Mouse (Mus musculus): ENCODE measurements around the gene Mylk4.

Mylk4 gene

GRCm38 (mm10) chr13:32799131-32799530 lies 15.4 kb upstream of the Mylk4 start:
- in situ Hi-C loops (cut with MboI, MseI), result no loop called here

- in situ Hi-C loops (cut with MboI, MseI), result no loop called here
Observed at GRCm38 (mm10) chr13:32797085-32797484, 13.3 kb upstream of the Mylk4 start.

DNA sequence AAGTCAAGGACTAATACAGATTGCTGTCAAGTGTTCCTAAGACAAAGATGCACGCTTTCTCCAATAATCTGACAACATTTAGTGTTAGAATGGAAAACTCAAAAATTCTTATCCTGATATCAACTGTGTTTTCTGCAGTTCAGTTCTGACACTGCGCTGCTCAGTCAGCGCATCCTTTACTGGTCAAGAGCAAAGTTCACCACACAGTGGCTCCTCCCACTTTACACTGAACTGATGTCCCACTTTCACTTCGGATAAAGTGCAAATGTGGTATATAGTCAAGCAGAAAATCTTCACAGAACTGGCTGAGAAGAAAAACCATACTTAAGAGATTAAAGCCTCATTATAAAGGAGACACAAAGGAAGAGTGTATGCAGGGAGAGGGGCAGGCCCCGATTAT lies 11.4 kb upstream of the Mylk4 start:
- in situ Hi-C loops (cut with MboI, MseI), result no loop called here

- in situ Hi-C loops (cut with MboI, MseI), result no loop called here
Observed at GRCm38 (mm10) chr13:32794619-32795018, 10.9 kb upstream of the Mylk4 start.

DNA sequence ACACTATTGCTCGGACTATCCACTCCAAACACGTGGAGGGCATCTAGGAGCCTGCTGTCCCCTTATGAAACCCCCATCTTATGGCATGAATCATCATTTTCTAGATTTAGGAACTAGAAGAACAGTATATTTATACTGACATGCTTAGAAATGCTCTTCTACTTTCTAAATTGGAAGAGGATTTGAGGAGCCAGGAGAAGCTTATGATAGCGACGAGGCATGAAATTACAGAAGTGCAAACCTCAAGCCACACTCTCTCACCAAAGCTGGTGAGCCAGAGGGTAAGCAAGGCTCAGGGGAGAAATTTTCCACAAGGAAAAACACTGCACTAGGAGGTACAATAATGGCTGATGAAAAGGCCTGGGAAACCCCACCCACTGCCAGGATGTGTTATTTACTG lies 6.0 kb upstream of the Mylk4 start:
- in situ Hi-C loops (cut with MboI, MseI), result no loop called here

DNA sequence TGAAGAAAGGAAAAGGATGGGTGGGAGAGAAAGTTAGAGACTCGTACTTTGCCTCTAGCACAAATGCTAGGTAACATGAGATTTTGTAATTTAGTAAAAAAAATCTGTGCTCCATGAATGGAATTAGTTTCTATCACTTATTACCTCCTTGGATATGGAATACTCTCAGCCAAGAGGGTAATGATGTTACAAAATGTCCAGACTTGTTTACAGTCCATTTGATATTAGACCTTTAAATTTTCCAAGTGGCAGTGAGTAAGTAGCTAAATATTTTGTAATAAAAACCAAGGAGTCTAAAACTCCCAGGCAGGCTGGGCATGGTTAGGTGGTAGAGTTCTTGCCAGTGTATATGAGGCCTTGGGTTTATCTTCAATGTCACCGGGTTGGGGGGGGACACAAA lies 3.8 kb upstream of the Mylk4 start:
- in situ Hi-C loops (cut with MboI, MseI), result no loop called here

GRCm38 (mm10) chr13:32783055-32783454 lies 699 bp downstream of the Mylk4 start:
- in situ Hi-C loops (cut with MboI, MseI), result no loop called here

DNA sequence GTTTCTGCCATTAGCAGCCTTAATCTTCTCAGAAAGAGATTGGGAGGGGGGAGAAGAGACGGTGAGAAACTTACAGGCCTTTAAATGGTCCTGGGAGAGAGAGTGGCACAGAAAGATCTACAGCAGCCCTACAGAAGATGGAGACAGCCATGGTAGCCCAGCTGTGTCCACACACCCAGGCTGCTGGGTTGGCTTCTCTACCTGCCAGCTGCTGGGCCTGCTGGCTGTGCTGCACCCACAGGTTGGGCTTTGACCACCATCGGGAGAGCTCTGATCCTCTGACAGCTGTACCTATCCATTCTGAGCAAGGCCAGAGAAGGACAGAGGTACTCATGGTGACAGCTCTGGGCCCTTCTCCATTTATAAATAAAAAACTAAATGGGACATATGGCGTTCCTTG lies 4.9 kb downstream of the Mylk4 start:
- in situ Hi-C loops (cut with MboI, MseI), result no loop called here

DNA sequence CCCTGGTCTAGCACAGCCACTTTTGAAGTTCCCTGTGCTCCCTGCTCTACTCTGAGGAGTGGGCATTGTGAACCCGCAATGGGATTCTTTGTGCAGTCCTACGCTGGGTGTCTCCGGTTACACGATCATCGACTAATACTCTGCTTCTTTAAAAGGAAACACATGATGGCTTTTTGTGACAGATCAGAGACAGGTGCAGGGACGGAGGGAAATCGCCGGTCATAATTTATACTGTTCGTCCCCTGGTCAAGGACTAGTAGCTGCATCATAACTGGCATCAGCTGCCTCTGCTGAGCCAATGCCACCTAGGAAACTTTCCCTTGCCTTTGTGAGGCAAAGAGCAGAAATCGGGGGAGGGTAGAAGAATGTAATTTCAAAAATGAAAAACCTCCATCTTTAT lies 7.4 kb downstream of the Mylk4 start:
- in situ Hi-C loops (cut with MboI, MseI), result no loop called here

DNA sequence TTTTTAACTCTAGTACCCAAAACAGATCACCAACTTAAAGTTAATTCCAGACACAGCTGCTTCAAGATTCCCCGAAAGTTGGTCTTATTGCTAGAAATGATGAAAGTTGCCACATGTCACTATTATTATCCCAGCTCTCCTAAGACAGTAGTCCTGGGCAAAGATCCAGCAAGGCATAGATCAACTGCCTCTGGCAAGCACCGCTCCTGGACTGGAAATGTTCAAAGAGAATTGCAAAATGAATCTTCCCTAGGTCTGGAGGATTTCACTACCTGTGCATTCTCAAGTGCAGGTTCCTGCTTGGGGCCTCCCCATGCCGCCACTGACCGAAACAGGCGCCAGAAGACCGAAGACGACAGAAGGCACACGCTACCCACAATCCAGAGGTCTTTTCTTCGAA lies 7.9 kb downstream of the Mylk4 start:
- in situ Hi-C loops (cut with MboI, MseI), result no loop called here

GRCm38 (mm10) chr13:32769960-32770359 lies 13.8 kb downstream of the Mylk4 start:
- in situ Hi-C loops (cut with MboI, MseI), result loop anchor here (10.0 kb wide), 1 partner anchor 1565 kb away; no protein-coding TSS in a partner anchor

- in situ Hi-C loops (cut with MboI, MseI), result loop anchor here (10.0 kb wide), 1 partner anchor 1567 kb away; no protein-coding TSS in a partner anchor
Observed at GRCm38 (mm10) chr13:32768104-32768503, 15.7 kb downstream of the Mylk4 start.

- in situ Hi-C loops (cut with MboI, MseI), result loop anchor here (10.0 kb wide), 1 partner anchor 1570 kb away; no protein-coding TSS in a partner anchor
Observed at GRCm38 (mm10) chr13:32764448-32764847, 19.3 kb downstream of the Mylk4 start.

DNA sequence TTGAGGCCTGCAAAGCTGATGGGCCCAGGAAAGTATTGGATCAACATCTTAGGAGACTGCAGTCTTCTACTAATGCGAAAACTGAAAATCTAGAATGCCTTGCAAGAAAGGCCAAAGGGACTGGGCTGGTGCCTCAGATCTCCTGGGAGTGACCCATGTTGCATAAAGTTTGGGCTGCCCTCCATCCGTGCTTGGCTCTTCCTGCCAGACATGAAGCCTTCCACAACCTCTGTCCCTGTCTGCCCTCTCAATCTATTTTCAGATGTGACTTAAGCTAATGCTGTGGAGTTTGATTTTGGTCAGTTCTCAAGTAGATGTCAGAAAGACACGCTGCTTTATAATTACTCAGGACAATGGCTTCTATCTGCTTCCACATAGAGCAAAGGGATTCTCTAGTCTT lies 20.6 kb downstream of the Mylk4 start:
- in situ Hi-C loops (cut with MboI, MseI), result loop anchor here (10.0 kb wide), 1 partner anchor 1572 kb away; no protein-coding TSS in a partner anchor

DNA sequence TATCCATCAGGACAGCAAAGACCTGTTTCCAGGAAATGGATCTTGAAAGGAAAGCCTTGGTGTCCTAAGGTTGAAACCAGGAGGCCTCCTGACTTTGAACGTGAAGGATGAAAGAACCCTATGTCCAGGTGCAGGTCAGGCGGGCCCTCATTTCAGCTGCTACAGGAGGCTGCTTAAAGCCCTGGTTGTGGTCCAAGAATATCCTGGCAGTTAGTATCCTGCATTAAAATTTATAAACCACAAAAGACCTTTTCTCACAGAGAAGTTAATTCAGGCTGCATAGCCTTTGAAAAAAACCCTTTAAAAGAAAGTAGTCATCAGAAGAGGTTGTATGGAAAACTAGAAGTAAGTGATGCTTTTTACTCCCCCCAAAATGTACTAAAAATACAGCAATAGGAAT lies 23.0 kb downstream of the Mylk4 start:
- in situ Hi-C loops (cut with MboI, MseI), result loop anchor here (10.0 kb wide), 1 partner anchor 1574 kb away; no protein-coding TSS in a partner anchor

DNA sequence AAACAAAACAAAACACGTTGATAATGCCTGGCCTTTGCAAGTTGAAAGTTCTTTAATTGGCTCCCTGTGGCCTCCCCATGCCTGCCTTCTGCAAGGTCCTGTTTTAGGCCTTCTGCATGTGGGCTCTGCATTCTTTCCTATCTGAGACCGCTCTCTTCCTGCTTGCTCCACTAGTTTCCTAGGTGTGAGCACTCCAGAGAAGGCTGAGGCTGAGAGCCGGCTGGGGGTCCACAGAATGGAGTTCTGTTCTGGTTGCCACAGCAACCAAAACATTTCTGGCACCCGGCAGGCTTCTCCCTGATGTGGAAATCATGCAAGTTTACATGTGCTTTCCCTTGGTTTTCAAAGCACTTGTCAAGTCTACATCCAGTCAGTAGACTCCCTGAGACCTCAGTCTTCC lies 24.7 kb downstream of the Mylk4 start:
- in situ Hi-C loops (cut with MboI, MseI), result no loop called here

GRCm38 (mm10) chr13:32752066-32752657 lies 31.6 kb downstream of the Mylk4 start:
- in situ Hi-C loops (cut with MboI, MseI), result no loop called here

DNA sequence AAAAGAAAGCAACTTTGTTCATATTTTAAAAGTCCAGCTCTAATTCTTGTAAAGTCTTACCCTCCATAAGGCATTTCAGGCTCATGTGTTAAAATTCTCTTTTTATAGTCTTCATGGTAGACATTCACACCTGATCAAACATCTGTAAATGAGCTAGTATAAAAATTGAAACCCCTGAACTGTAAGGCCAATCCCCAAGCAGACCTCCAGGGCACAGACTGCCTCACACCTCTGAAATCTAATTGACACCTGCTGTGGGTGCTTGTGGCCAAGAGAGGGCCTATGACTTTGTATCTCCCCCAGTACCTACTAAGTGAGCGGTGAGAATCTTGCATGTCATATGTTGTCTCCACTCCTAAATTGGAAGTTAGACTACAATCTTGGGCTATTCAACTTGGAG lies 33.2 kb downstream of the Mylk4 start:
- in situ Hi-C loops (cut with MboI, MseI), result no loop called here

GRCm38 (mm10) chr13:32748421-32748820 lies 35.3 kb downstream of the Mylk4 start:
- in situ Hi-C loops (cut with MboI, MseI), result no loop called here

DNA sequence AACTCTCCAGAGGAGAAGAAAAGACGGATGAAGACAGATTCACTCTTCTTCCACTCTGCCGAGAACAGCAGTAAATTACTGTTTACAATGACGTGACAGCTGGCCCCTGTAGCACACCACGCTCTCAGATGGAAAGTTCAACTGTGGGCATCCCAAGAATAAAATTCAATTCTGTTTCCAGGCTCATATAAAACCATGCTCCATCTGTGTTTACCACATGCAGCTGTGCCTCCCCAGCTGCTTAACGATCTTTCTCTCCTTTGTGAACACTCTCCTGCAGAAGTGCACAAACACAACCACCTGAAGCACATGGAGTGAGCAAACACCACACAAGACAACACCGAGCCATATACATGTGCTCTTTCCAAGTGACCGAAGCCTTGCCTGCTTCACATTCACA lies 42.6 kb downstream of the Mylk4 start:
- in situ Hi-C loops (cut with MboI, MseI), result no loop called here

- in situ Hi-C loops (cut with MboI, MseI), result no loop called here
Observed at GRCm38 (mm10) chr13:32731283-32731682, 52.5 kb downstream of the Mylk4 start.

GRCm38 (mm10) chr13:32724606-32725005 lies 59.1 kb downstream of the Mylk4 start:
- in situ Hi-C loops (cut with MboI, MseI), result no loop called here

DNA sequence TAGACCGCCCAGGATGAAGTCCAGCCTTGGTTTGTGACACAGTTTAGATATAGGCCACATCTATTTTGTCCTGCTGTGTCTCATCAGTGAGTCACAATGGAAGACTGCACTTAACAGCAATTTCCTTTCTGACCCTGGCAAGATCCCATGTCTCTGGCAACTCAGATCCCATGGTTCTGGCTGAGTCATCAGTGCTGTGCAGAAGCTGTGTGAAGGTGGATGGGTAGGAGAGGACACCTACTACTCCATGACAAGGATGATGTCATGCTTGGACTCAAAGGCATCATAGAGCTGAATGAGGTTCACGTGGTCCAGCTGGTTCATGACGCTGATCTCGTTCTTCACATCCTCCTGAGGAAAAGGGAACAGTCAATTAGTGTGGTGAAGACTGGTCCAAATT lies 62.0 kb downstream of the Mylk4 start:
- in situ Hi-C loops (cut with MboI, MseI), result no loop called here

GRCm38 (mm10) chr13:32719284-32719683 lies 64.5 kb downstream of the Mylk4 start:
- in situ Hi-C loops (cut with MboI, MseI), result no loop called here

All from regulatory T cell (primary cell).